Mouse (Mus musculus): ENCODE measurements at regions not wholly inside any gene's neighbourhood (a gene's known extent, or its start where the extent isn't known, plus 50 kb on each side); places are given as distances from the start of the nearest gene placed in this dataset.

DNA sequence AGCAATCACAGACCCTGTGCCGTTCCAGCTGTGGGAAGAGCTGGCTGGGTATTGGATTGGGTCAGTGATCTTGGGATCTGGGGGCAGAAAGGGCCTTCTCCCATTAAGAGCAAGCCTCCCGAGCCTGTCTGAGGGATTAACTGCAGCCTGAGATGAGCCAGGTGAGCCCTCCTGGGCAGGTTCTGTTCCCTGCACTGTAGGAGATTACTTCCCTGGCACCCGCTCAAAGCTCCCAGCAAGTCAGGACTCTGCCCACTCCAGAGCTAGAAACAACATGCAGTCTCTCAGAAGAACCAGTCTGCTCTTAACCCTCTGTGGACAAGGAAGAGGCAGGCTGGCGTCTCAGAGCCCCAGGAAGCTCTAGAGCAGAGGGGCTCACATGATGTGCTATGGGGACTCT is 132.7 kb downstream of the Bmp7 start:
- TF ChIP-seq POLR2A (IDR thresholded peaks at IDR 0.05; ENCODE audit: insufficient read depth, low read depth, low read length) (no peak), CTCF (IDR thresholded peaks at IDR 0.05) (no peak), EP300 (IDR thresholded peaks at IDR 0.05; ENCODE audit: insufficient read depth, low read depth, low read length) (no peak)
